Mouse (Mus musculus) kidney, adult 9 months (tissue): Measurements from ENCODE around the gene Immt.
A peak's percentile ranks its signal among the peaks of the same experiment; 100 is the strongest.

Source experiments
- DNase-seq: peaks from one replicate; pipeline ENCODE4 v3.0.0; 2022

The Immt gene

DNA sequence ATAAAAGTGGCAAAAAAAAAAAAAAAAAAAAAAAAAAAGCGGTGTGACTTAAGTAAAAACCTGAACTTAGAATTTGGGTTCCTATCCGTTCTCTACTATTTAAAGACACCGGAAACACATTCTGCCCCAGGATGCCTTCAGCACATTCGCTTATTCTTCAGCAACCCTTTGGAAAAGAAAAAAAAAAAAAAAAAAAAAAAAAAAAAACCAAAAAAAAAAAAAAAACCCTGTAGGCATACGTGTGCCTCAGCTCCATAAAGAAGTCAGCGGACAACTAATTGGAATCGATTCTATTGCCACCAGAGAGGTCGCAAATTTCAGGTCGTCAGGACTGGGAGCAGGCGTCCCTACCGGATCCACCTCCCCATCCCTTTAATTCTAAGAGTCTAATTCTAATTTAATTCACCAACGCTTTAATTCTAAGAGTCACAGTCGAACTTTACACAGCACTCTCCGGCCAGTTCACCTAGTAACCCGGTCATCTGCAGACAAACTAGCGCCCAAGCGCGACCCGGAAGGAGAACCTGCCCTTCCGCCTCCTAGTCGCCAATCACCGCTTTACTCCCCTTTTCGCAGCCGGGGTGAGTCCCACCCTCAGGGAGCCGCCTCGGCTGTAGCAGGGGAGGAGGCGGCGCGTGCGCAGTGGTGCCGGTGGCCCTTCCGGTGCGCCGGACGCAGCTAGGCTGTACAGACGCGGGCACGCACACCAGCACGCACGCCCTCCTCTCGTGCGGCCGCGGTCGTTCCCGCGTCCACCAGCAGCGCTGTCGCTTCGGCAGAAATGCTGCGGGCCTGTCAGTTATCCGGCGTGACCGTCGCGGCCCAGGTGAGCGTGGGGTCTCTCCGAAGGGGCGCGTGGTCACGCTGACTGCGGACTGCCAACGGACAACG lies at the start of gene Immt:
Gene Immt, plus strand, starts transcription at position 642 of the 891 bp plus-strand sequence.
- DNase-seq: peak; percentile 98

GRCm38 (mm10) chr6:71783165-71783564 lies 48.0 kb upstream of the Immt start:
- no peak for DNase-seq

- no peak for DNase-seq
Observed at GRCm38 (mm10) chr6:71788348-71788747, 42.8 kb upstream of the Immt start.

- no peak for DNase-seq
Observed at GRCm38 (mm10) chr6:71791771-71792170, 39.4 kb upstream of the Immt start.

DNA sequence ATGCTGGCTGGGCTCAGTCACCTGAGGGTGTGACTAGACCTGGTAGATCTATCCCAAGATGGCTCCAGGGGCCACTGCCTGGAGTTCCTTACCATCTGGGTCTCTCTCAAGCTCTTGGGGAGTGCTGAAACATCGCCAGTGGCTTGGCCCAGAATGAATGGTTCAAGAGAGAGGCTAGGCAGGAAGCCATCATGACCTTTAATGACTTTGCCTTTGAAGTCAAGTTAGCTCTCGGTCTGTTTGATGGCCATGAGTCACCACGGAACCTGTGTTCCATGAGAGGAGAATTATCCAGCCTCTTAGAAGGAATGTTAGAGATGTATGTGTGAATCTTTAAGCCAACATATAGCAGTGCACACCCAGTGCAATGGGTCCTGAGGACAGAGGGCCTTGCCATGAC lies 31.7 kb upstream of the Immt start:
- no peak for DNase-seq

- DNase-seq: no peak
Observed at GRCm38 (mm10) chr6:71801011-71801713, 30.0 kb upstream of the Immt start.

- DNase-seq: no peak
Observed at GRCm38 (mm10) chr6:71801714-71802094, 29.4 kb upstream of the Immt start.

- DNase-seq: no peak
Observed at GRCm38 (mm10) chr6:71803609-71804008, 27.5 kb upstream of the Immt start.

- DNase-seq: peak; percentile 60
Observed at GRCm38 (mm10) chr6:71804061-71804829, 26.9 kb upstream of the Immt start.

GRCm38 (mm10) chr6:71806713-71807112 lies 24.4 kb upstream of the Immt start:
- no peak for DNase-seq

DNA sequence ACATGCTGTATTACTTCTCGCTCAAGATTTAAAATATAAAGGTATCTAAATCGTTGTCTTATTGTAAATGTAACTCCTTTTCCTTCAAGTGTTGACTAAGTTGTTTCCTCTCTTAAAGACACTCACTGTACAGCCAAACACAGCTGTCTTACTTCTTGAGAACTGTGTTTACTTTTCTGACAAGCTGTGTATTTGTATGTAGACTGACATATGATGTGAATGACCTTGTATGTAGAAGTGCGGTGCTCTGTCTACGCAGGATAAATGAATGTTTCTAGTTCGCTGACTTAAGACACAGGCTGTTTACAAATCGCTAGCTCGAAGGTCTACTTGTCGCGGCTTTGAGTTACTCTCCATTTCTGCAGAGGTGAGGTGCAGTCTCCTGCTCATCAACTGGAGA lies 21.2 kb upstream of the Immt start:
- DNase-seq: no peak

DNA sequence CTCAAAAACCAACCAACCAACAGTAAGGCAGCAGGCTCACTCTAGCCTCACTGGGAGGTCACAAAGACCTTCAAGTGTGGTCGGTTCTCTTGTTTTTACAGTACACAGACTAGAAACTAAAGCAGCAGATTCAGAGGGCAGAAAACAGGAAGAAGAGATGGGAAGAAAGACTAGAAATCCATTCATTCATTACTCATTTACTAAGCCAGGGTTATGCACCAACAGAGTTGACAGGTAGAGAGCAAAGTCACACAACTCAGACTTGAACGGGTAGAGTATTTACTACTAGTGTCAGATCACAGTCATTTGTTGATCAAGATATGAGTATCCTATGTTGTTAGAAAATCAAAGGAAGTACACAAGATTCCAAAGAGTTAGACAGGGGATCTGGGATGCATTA lies 18.3 kb upstream of the Immt start:
- peak; percentile 61 for DNase-seq

DNA sequence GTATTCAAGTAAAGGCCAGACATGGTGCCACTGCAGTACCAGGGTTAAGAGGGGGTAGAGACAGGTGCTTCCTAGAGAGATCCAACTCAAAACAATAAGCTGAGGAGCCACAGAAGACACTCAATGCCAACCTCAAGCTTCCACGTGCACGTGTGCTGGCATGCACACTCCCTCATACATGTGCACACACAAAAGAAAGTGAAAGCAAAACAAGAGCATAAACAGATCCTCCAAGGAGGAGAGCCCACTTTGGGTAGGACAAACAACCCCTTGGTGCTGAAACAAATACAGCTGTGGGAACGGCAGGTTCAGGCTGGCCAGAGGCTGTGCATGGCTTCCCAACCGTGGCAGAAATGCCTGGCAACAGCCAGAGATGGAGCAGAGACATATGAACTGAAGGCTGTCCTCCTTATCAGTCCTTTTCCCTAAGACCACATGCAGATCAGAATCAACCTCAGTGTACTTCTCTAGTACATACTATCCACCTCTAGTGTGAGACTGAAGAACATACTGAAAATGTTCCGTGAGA lies 11.3 kb upstream of the Immt start:
- peak; percentile 74 for DNase-seq

GRCm38 (mm10) chr6:71823085-71823484 lies 8.0 kb upstream of the Immt start:
- peak; percentile 23 for DNase-seq

- DNase-seq: peak; percentile 96
Observed at GRCm38 (mm10) chr6:71823488-71823887, 7.6 kb upstream of the Immt start.

DNA sequence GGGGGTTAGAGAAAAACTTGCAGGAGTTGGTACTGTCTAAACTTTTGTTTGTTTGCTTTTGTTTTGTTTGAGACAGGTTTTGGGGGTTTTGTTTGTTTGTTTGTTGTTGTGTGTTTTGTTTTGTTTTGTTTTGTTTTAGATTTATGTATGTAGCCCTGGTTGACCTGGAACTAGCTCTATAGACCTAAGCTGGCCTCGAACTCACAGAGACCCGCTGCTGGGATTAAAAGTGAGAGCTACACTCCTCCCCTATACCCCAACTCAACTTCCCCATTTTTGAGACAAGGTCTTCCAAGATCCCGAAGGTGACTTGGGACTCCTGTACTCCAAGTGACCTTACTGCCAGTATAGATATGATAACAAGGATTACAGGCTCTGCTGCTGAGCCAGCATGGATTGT lies 7.2 kb upstream of the Immt start:
- no peak for DNase-seq

GRCm38 (mm10) chr6:71826869-71827268 lies 4.3 kb upstream of the Immt start, which contains the start of gene Mrpl35:
TSS of gene Mrpl35 (minus strand) at chr6:71826969.
- DNase-seq: no peak

GRCm38 (mm10) chr6:71829768-71830167 lies 1.4 kb upstream of the Immt start:
- DNase-seq: peak; percentile 32

GRCm38 (mm10) chr6:71831581-71831960 lies 440 bp downstream of the Immt start:
- peak; percentile 99 for DNase-seq

DNA sequence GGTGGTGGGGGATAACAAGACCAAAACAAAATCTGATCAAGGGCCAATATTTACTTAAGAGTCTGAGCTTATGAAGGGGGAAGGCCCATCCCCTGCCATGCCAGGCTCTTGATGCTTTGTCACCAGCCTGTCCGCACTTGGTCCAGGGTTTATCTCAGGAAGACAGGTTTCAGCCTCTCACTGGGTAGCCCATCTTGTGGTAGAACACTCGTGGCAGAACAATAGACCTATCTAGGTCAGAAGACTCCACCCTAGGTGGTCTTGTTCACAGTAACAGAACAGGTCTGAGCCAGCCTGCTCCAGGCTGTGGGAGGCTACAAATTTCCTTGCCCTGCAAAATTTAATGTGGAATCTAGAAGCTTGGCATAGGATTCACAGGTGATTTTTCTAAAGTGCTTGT lies 5.7 kb downstream of the Immt start:
- no peak for DNase-seq

- no peak for DNase-seq
Observed at GRCm38 (mm10) chr6:71839815-71840214, 8.7 kb downstream of the Immt start.

DNA sequence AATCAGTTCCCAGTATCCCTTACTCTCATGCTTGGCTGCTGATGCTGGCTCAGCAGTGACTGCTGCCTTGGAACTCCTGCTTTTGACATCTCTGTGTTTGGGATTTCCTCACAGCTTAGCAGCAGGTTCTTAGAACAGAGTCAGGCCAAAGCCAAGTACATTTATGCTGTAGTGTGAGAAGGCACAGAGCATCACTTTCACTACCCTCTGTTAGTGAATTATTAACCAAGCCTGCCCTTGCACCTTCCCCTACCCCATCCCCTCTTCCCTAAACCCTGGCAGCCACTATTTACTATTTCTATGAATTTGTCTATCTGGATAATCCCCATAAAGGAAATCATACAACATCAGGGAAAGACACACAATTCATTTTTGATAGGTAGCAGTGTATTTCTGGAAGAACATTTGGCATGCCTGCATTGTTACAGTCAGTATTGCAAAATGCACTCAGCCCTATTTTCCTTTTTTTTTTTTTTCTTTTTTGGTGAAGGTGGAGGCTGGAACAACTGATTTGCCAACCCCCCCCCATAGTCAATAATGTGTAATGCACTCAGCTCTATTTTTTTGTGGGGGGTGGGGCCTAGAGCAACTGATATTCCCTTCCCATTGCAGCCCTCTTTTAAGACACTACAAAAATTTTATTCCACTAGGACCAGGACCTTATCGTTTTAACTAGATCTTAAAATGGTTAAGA lies 9.6 kb downstream of the Immt start:
- no peak for DNase-seq
